ENCODE assay signal across 8 mouse cellular contexts in genomic region chr9:80942991-80943390, GRCm38 (mm10).
DNase-seq lines count a peak whose midpoint lies in the region; ATAC-seq and TF ChIP-seq lines count a peak whose summit lies in the region.

No protein-coding gene starts in this region.

- no peaks in the 10 kb centered on the region for H3K27me3 ChIP-seq in forebrain, embryonic 14.5 days (replicated peaks; ENCODE audit: control insufficient read depth, insufficient read depth, low read length)
- peaks cover 5% of the 10 kb centered on the region; the same call in 1 of the 2 replicates for H3K27me3 ChIP-seq in forebrain, embryonic 10.5 days (ENCODE audit: poor library complexity, severe bottlenecking)
- H3K27me3 ChIP-seq in lung, embryonic 14.5 days (ENCODE audit: insufficient read depth, low read length) = no peaks in the 10 kb centered on the region

- H3K27ac ChIP-seq in forebrain, embryonic 14.5 days (ENCODE audit: low read depth, low read length) = no peak overlapping the region
- no peak overlapping the region for H3K27ac ChIP-seq in forebrain, embryonic 10.5 days
- no peak overlapping the region for H3K27ac ChIP-seq in lung, embryonic 14.5 days (ENCODE audit: low read depth)

- 69% methylated on average over 2 of the region's 2 CpGs for WGBS in forebrain, embryonic 14.5 days
- 71% methylated on average over 2 of the region's 2 CpGs for WGBS in forebrain, embryonic 10.5 days
- WGBS in lung, embryonic 14.5 days = 61% methylated on average over 2 of the region's 2 CpGs

- no peak for ATAC-seq in forebrain, embryonic 14.5 days
- ATAC-seq in lung, embryonic 14.5 days (ENCODE audit: insufficient read depth) = no peak

- no peaks in the 10 kb centered on the region for H3K36me3 ChIP-seq in forebrain, embryonic 14.5 days (ENCODE audit: control insufficient read depth, insufficient read depth, low read length)
- H3K36me3 ChIP-seq in forebrain, embryonic 10.5 days (replicated peaks) = no peaks in the 10 kb centered on the region
- no peaks in the 10 kb centered on the region for H3K36me3 ChIP-seq in lung, embryonic 14.5 days (ENCODE audit: insufficient read depth)

- no peak for TF ChIP-seq POLR2A in brain, embryonic 14.5 days (IDR thresholded peaks at IDR 0.05; ENCODE audit: borderline replicate concordance, extremely low read depth, insufficient read depth, insufficient read length, poor library complexity, severe bottlenecking)

- H3K4me2 ChIP-seq in forebrain, embryonic 14.5 days (ENCODE audit: low read length) = no peak overlapping the region
- no peak overlapping the region for H3K4me2 ChIP-seq in lung, embryonic 14.5 days

- no peaks in the 10 kb centered on the region for H3K4me1 ChIP-seq in forebrain, embryonic 14.5 days (ENCODE audit: control insufficient read depth, insufficient read depth, low read length)
- peaks cover 13% of the 10 kb centered on the region for H3K4me1 ChIP-seq in forebrain, embryonic 10.5 days
- no peaks in the 10 kb centered on the region for H3K4me1 ChIP-seq in lung, embryonic 14.5 days (ENCODE audit: insufficient read depth)

- no peak overlapping the region for H3K4me3 ChIP-seq in forebrain, embryonic 14.5 days (ENCODE audit: low read depth, low read length)
- no peak overlapping the region for H3K4me3 ChIP-seq in forebrain, embryonic 10.5 days
- H3K4me3 ChIP-seq in lung, embryonic 14.5 days (ENCODE audit: low read depth, low read length) = no peak overlapping the region

- peak; percentile 57 for DNase-seq in forebrain, embryonic 14.5 days (ENCODE audit: low spot score)
- no peak for DNase-seq in forebrain, embryonic 10.5 days (ENCODE audit: extremely low spot score, low spot score)
- DNase-seq in lung, embryonic 14.5 days = peak; percentile 67
- DNase-seq in lung, adult 18-20 months = no peak
- peak; percentile 63 for DNase-seq in brain, embryonic 14.5 days (ENCODE audit: low read depth)
- peak; percentile 2 for DNase-seq in retina, postnatal 7 days (ENCODE audit: low read depth, low spot score)
- DNase-seq in B cell, adult 2 months = no peak
- no peak for DNase-seq in cerebellum, adult 9-10 months

- TF ChIP-seq CTCF in lung, embryonic 14.5 days (IDR thresholded peaks at IDR 0.05; ENCODE audit: low read depth) = peak; percentile 51
- no peak for TF ChIP-seq CTCF in brain, embryonic 14.5 days (IDR thresholded peaks at IDR 0.05; ENCODE audit: borderline replicate concordance, extremely low read depth, insufficient read depth, insufficient read length)

- H3K9ac ChIP-seq in forebrain, embryonic 14.5 days (ENCODE audit: low read length) = no peak overlapping the region
- H3K9ac ChIP-seq in lung, embryonic 14.5 days = no peak overlapping the region

- no peaks in the 10 kb centered on the region for H3K9me3 ChIP-seq in forebrain, embryonic 14.5 days (replicated peaks; ENCODE audit: control insufficient read depth, low read length)
- H3K9me3 ChIP-seq in forebrain, embryonic 10.5 days = no peaks in the 10 kb centered on the region
- no peaks in the 10 kb centered on the region for H3K9me3 ChIP-seq in lung, embryonic 14.5 days (ENCODE audit: low read depth, low read length)

Comparison
In these comparisons a context has a peak if more than half of its experiments do, and no peak if none do; other contexts are left out.
1. DNase-seq: peak in forebrain, embryonic 14.5 days (single experiment), lung, embryonic 14.5 days (single experiment), brain, embryonic 14.5 days (single experiment) and retina, postnatal 7 days (single experiment); none in forebrain, embryonic 10.5 days (single experiment), lung, adult 18-20 months (0 of 2), B cell, adult 2 months (0 of 2) and cerebellum, adult 9-10 months (single experiment).